Mouse (Mus musculus) adrenal gland, adult 18-20 months (tissue): Measurements from ENCODE around the gene Btrc. TPM values are rescaled to one million over a fixed set of nuclear protein-coding genes. Genes with fewer than 3 reads are reported as not detected.

Experiments used
- DNase-seq, 2 experiments: peaks; one replicate each; pipeline ENCODE4 v3.0.0; 2021 to 2022; ENCODE audit warnings: low spot score in 2 of 2
- total RNA-seq, 2 experiments: library from RNA; stranded (reverse); gene quantifications; 1 replicate in 1 of 2; 2 replicates in 1 of 2; pipeline ENCODE4 v1.2.3; 2021

Gene Btrc
- total RNA-seq, 2 experiments from 2014 or later: 33.6 to 37.1 TPM

DNA sequence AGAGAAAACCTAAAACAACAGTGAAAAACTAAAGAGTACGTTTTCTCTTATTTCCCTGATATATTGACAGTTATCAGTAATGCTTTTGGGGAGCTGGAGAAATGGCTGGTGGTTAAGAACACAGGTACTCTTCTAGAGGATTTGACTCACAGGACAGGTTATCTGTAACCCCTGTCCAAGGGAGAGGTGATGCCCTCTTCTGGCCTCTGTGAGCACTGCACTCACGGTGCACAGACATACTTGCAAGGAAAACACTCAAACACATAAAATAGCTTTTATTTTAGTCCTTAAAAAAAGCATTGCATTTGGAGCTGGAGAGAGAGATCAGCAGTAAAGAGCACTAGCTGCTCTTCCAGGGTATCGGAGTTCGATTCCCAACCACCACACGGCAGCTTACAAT lies 106.2 kb downstream of the Btrc start:
- no peak for DNase-seq

DNA sequence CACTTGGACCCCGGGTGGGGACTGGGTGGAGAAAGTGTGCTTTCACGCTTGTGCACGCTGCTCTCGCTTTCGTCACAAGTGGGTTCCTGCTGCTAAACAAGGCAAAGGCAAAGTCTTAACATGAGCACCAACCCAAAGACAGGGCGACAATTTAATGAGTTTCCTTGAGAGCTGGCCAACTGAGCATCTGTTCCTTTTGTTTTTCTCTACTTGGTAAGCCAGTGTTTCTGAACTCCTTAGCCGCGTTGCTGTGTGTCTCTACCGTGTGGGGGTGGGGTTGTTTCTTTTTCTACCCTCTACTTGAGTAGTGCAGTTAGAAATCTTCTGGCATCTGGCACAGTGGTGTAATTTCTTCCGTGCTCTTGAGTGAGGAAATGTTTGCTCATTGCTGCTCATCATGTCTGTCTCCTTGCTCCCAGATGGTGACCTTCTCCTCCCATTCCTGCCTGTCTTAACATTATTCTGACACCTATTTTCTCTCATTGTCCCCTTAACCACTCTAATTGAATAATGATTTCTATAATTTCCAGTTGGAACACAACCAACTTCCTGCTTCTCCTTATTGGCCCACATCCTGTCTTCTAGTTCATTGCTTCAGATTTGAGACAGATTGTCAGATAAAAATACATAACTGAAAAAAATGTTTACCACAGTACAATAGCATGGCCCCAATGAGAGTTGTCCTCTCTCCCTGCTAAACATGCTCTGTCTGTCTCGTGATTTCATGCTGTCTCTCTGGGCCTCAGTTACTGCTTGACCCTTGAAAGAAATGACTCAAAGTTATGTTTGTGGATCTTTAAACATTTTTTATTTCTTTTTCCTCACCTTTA lies 109.4 kb downstream of the Btrc start:
- no peak for DNase-seq

- no peak for DNase-seq
These were observed 111.2 kb downstream of the Btrc start for GRCm38 (mm10) chr19:45474686-45475085.

DNA sequence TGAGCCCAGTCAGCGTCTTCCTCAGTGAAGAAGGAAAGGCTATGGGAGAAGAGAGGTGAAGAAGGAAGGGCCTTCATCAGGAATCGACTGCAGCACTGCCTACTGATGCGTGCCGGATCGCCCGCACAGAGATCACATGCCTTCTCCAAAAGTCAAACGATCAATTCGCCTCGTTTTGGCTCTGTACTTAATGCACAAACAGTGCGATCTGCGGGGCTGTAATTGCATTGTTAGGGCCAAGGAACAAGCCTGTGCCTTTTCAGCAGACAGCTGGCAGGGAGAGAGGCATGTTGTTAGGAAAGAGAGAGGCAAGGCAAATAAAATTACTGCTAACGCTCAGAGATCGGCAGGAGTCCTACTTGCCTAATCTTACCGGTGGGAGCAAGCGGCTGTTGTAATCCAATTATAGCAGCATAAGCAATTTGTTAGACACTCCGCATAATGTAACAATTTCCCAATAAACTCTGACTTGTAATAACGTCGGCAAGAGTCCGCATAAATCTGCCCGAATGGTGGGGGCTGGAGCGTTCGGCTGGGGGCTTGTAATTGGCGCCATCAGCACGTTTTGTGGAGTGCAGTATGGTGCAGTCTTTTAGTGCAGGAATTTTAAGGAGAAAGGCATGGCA lies 112.5 kb downstream of the Btrc start:
- no peak for DNase-seq

DNA sequence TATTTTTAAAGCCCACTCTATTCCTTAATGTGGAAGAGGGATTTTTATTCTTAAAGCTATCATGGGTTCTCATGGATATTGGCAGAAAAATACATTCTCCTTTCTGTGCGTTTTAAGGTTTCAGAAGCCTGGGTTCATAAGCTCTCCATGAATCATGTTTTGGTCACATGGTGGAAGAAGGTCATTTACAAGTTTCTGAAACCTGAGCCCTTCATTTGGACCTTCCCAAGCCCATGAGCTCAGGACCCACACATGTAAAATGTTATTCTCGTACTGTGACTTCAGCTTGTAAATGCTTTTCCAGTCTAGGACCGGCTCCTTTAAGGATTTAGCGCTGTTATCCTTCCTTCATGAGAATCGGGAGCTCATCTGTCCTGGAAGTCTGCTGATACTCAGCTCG lies 116.0 kb downstream of the Btrc start:
- DNase-seq: no peak

DNA sequence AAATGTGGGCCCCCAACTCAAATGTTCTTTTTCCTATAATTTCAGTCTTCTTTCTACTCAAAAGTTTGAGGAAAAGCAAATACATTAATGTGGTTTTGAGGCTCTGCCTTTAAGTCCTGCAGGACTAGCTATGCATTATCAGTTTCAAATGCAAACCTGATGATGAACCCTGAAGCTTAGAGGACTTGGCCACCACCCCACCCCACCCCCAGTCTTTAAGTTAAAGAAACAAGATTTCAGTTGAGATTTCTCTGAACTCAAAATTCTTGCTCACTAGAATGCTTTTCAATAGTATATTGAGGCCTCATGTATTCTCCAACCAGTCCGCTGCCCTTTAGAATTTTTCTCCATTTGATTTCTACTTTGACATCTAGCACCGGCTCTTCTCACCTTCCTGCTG lies 117.0 kb downstream of the Btrc start:
- no peak for DNase-seq

DNA sequence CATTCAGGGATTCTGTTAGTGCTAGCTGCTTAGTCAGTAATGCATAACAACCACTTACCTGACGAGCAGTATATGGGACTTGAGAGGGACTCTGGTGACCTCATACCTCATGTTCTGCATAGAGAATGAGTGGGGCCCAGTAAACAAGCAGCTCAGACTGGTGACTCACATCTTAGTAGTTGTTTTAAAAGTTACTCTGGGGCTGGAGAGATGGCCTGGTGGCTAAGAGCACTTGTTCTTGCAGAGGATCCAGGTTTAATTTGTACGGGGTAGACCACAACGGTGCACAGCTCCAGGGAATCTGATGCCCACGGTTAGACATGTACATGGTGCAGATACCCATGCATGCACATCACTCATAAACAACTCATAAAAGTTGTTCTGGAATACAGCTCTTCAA lies 117.4 kb downstream of the Btrc start:
- no peak for DNase-seq

- no peak for DNase-seq
These were observed 119.9 kb downstream of the Btrc start for GRCm38 (mm10) chr19:45483470-45483869.

GRCm38 (mm10) chr19:45486206-45486991 lies 122.9 kb downstream of the Btrc start:
- DNase-seq: peak in 1 of 2 experiments; percentile 31

DNA sequence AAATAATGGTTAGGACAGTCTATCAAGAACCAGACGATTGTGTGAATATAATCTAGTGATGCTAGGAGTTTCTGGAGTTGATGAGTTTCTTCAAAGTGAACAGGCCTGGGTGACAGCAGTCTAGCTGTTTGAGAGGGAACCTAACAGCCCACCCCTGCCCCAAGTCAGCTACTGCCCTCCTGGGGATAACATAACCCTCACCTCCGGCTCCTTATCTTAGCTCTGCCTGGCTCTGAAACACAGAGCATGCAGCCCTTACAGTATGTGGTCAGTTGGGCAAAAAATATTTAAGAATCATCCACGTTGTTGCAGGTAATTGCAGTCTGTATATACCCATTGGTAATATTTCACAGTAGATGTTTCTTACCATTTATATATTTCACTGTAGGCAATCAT lies 123.5 kb downstream of the Btrc start:
- no peak for DNase-seq

DNA sequence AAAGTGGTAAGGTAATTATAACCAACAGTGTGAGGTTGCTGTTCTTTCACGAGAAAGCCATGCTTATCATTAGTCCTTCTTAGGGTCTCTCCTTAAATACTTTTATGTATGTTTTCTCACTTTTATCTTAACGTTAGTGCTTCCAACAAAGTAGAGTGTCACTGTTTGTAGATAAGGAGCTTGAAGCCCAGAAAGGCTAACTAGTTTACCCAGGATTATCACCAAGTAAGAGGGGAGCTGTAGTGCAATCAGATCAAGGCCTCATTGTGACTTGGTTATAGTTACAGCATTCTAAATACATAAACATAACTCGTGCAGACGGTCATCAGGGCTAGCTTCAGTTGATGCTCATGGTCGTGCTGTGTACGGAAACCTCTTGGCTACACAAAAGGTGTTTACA lies 126.4 kb downstream of the Btrc start:
- no peak for DNase-seq

DNA sequence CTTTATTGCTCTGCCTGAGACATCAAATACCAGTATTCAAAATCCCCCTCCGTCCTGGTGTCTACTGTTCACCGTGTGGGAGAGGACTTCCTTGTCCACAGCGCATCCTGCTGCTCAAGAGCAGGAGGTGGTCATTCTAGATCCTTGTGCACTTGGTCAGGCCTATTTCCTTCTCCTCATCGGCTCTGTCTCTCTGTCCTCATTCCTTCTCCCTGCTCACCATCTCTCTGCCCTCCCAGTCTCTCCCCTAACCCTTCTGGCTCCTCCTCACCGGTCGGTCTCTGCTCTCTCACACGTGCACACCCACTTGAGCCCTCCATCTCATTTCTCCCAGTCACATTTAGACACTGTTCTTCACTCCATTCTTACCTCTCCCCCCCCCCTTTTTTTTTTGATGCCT lies 127.7 kb downstream of the Btrc start:
- DNase-seq: no peak

GRCm38 (mm10) chr19:45494121-45494775 lies 130.7 kb downstream of the Btrc start:
- no peak for DNase-seq

DNA sequence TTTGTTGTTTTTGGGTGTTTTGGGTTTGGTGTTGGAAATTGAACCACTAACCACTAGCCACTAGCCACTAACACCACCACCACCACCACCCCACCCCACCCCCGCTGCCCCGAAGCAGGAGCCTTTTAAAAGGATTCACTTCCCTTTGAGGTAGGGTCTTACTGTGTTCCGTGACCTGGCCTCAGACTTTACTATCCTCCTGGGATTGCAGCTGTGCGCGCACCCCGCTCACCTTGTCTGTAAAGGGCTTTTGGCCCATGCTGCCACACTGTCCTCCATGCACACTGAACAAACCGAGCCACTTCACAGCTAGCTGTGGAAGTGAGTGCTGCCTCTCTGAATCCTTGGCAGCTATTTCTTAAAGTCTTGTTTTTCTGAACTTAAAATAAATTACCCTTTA lies 141.9 kb downstream of the Btrc start:
- DNase-seq: no peak

DNA sequence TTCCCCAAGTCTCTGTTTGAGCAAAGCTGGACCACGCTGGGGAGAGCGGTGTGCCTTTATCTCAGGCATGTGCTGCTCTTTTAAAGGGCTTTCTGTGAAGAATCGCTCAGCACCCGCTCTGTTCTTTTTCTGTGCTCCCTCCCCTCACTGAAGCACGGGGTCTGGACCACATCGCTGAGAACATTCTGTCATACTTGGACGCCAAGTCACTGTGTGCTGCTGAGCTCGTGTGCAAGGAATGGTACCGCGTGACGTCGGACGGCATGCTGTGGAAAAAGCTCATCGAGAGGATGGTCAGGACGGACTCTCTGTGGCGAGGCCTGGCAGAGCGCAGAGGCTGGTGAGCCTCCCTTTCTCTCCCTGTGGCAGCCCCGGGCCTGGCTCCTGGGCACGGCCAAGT lies 144.0 kb downstream of the Btrc start:
- DNase-seq: no peak

DNA sequence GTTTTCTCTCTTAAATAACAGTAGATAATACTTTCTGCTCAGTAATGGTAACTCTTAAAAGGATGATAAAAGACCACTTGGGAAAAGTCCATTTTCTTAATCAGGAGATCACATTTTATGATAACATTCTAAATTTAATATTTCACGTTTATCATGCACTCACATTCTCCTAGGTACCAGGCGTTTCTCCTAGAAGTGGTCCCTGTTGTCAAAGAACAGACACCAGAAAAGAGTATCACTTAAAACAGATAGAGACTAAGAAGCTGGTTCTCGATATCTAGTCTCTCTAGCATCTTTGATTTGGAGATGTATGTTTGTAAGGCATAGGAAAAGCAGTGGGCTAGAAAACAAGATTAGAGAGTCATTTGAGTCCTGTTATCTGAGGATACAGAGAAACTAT lies 147.1 kb downstream of the Btrc start:
- DNase-seq: no peak

GRCm38 (mm10) chr19:45511406-45511805 lies 147.9 kb downstream of the Btrc start:
- no peak for DNase-seq

- DNase-seq: no peak
These were observed 151.8 kb downstream of the Btrc start for GRCm38 (mm10) chr19:45515341-45515740.

DNA sequence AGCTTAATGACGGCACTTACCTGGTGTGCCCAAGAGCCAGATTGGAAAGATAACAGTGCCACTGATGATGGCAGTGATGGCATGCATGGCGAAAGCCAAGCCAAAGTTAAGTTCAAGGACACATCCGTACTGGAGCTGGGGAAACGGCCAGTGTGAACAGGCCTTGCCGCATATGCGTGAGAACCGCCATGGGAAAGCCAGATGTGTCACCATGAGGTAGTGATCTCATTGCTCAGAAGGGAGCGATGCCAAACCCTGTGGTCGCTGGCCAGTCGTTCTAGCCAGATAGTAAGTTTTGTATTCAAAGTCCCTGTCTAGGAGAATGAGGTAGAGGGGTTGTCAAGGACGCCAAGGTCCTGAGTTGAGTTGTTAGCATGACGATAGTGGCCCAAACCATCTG lies 152.7 kb downstream of the Btrc start:
- DNase-seq: no peak

DNA sequence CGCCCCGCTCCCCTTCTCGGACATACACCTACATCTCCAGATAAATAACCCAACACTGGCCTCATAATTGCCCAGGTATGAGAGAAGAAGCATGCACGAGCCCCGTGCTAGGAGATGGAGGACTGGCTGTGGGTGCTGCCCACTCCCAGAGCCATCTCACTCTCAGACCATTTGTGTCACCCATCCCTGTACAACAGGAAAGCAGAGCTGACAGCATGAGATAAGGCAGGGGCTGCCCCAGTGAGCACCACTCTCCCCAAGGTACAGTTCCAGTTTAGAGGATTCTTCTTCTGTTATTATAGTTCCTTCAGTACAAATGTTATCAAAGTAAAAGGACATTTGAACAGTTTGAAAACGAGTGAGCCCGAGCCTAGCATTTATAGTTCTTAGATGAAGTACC lies 163.8 kb downstream of the Btrc start:
- no peak for DNase-seq

GRCm38 (mm10) chr19:45527931-45528534 lies 164.5 kb downstream of the Btrc start:
- DNase-seq: no peak
